Mouse (Mus musculus) gastrocnemius, postnatal 36 days (tissue): ENCODE results near the gene Vmn2r105. TPM values are rescaled to one million over a fixed set of nuclear protein-coding genes. Genes with fewer than 3 reads are reported as not detected.

Experiments used
- DNase-seq, 2 experiments: peaks; one replicate each; pipeline ENCODE4 v3.0.0; 2022
- intact Hi-C: fragments of 180-260 bp; cut with DNase I; formaldehyde crosslinking; loops from one replicate; pipeline ENCODE4 v1.15.1; 2025
- long read RNA-seq, 2 experiments: library from polyadenylated mRNA; stranded (forward); transcript quantifications; one replicate each; pipeline ENCODE4 v2.0.0; 2021
- total RNA-seq, 2 experiments: library from RNA; stranded (reverse); gene quantifications; 2 replicates each; pipeline ENCODE4 v1.2.3; 2021

Vmn2r105 gene
- not detected for total RNA-seq
- long read RNA-seq, experiment 1 = 0 reads
- long read RNA-seq, experiment 2 = 0 reads

DNA sequence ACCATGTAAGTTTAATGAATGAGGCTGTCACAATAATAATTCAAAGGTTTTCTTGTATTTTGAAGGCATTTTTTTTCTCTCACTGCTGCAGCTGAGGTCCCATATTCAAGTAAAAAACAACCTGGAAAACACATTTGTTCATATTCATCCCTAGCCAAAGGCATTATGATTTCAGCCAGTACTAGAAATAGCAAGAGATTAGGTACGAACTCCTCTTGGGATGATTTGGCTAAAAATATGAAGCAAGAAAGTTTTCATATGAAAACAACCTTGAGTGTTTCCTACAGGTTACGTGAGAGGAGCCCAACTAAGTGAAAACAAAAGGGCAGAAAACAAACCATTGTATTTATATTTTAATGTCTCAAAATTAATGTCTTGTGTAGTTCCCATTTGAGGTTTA lies at the start of gene Vmn2r105:
Vmn2r105 (minus strand) TSS at position 101 of the 400 bp plus-strand sequence.
- intact Hi-C loops = no loop called here
- no peak for DNase-seq

- intact Hi-C loops = no loop called here
- DNase-seq = no peak
Observed at GRCm38 (mm10) chr17:20255522-20255921, 20.7 kb upstream of the Vmn2r105 start.

DNA sequence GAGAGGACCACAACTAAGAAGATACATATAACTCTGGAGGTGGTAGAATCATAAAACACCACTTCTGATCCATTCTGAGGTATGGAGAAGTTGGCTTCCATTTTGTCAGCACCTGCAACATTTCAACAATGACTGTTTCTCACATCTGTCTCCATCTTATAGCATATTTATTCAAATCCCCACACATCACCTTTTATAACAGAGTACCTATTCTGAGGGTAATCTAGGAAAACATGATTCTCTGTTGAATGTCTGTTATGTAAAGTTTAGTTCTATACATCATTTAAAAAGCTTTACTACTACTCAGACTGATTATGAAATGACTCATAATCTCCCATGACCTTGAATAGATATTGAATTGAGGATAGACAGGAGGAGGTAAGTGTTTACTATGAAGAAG lies 51.9 kb downstream of the Vmn2r105 start, which contains the start of gene Fpr-rs6:
Fpr-rs6 (minus strand) TSS at position 101 of the 400 bp plus-strand sequence.
- intact Hi-C loops = no loop called here
- DNase-seq = no peak

Other genes with a start within 250 kb of the Vmn2r105 start
- not detected for gene Vmn2r104, start 186.7 kb downstream of the Vmn2r105 start, total RNA-seq
- not detected for gene Fpr-rs7, start 120.8 kb downstream of the Vmn2r105 start, total RNA-seq
- gene Fpr-rs6, start 52.0 kb downstream of the Vmn2r105 start, total RNA-seq = not detected
- not detected for gene Vmn2r106, start 50.5 kb upstream of the Vmn2r105 start, total RNA-seq
- not detected for gene Vmn2r107, start 110.2 kb upstream of the Vmn2r105 start, total RNA-seq
- not detected for gene Vmn1r224, start 179.1 kb upstream of the Vmn2r105 start, total RNA-seq
- not detected for gene Vmn2r108, start 246.3 kb upstream of the Vmn2r105 start, total RNA-seq